12 mouse cellular contexts compared by ENCODE assay signal in genomic region chr8:80811591-80811991, GRCm38 (mm10).
DNase-seq lines count a peak whose midpoint lies in the region; ATAC-seq and TF ChIP-seq lines count a peak whose summit lies in the region.
"Had no signal": no experiment of that assay in that cellular context is flagged by ENCODE, and none has a peak within 500 bp of the region (broad histone marks: within the 10 kb centered on the region; RNA-seq: fewer than 3 reads in every experiment).

No protein-coding gene starts in this region.

- no peak overlapping the region for H3K4me2 ChIP-seq in intestine, embryonic 16.5 days (ENCODE audit: low read depth, low read length)
- H3K4me2 ChIP-seq: hindbrain, embryonic 15.5 days had no signal

- H3K27ac ChIP-seq in liver, adult 2 months (replicated peaks; ENCODE audit: insufficient read depth, low read depth, low read length), result peak overlapping the region; percentile 64; the same call in 1 of the 2 replicates
- peak overlapping the region; percentile 49 for H3K27ac ChIP-seq in intestine, embryonic 16.5 days (ENCODE audit: low read length)
- H3K27ac ChIP-seq in forebrain, embryonic 10.5 days, result no peak overlapping the region
- H3K27ac ChIP-seq: hindbrain, embryonic 15.5 days had no signal

- peaks cover 25% of the 10 kb centered on the region for H3K79me2 ChIP-seq in liver, adult 2 months (ENCODE audit: control insufficient read depth, insufficient read depth, low read length)

- 0 out of 2 replicates have a peak, but pooled peaks have one; percentile 8 for ATAC-seq in intestine, embryonic 16.5 days

- no peak for TF ChIP-seq CTCF in liver, adult 2 months (IDR thresholded peaks at IDR 0.05; ENCODE audit: low read depth, low read length)

- 10% methylated on average over 4 of the region's 4 CpGs for WGBS in liver, adult 2 months
- 37% methylated on average over 4 of the region's 4 CpGs for WGBS in intestine, embryonic 16.5 days
- 87% methylated on average over 4 of the region's 4 CpGs for WGBS in forebrain, embryonic 10.5 days

- H3K4me1 ChIP-seq in liver, adult 2 months (ENCODE audit: control insufficient read depth, insufficient read depth, low read length), result peaks cover 16% of the 10 kb centered on the region
- H3K4me1 ChIP-seq in intestine, embryonic 16.5 days (ENCODE audit: control insufficient read depth, insufficient read depth, low read length), result peaks cover 30% of the 10 kb centered on the region
- H3K4me1 ChIP-seq in forebrain, embryonic 10.5 days, result peaks cover 30% of the 10 kb centered on the region

- no peak overlapping the region for H3K9ac ChIP-seq in liver, adult 2 months (ENCODE audit: low read depth, low read length)
- H3K9ac ChIP-seq in intestine, embryonic 16.5 days (ENCODE audit: low read depth, low read length), result no peak overlapping the region
- H3K9ac ChIP-seq: hindbrain, embryonic 15.5 days had no signal

- H3K27me3 ChIP-seq in liver, adult 2 months (ENCODE audit: control insufficient read depth, insufficient read depth, low read length), result no peaks in the 10 kb centered on the region
- H3K27me3 ChIP-seq in intestine, embryonic 16.5 days (replicated peaks; ENCODE audit: control insufficient read depth, insufficient read depth, low read length), result no peaks in the 10 kb centered on the region
- H3K27me3 ChIP-seq in forebrain, embryonic 10.5 days (ENCODE audit: poor library complexity, severe bottlenecking), result no peaks in the 10 kb centered on the region
- H3K27me3 ChIP-seq: hindbrain, embryonic 15.5 days had no signal

- no peak for TF ChIP-seq POLR2A in liver, adult 2 months (IDR thresholded peaks at IDR 0.05; ENCODE audit: extremely low read depth, insufficient read depth, low read length)

- intact Hi-C loops in gastrocnemius, postnatal 14 days (cut with DNase I; ENCODE audit: low total_unique reads), result no loop called here

- H3K4me3 ChIP-seq in liver, adult 2 months (ENCODE audit: insufficient read depth, low read depth, low read length), result no peak overlapping the region
- H3K4me3 ChIP-seq in intestine, embryonic 16.5 days (ENCODE audit: low read length), result no peak overlapping the region
- H3K4me3 ChIP-seq in forebrain, embryonic 10.5 days, result no peak overlapping the region
- H3K4me3 ChIP-seq: erythroblast, embryonic 14.5 days; hindbrain, embryonic 15.5 days had no signal

- DNase-seq in liver, adult 2 months (ENCODE audit: extremely low read depth, low read depth, low spot score), result peak; percentile 49
- DNase-seq in liver, result no peak
- DNase-seq in gastrocnemius, postnatal 14 days, result peak; percentile 33
- DNase-seq in skeletal muscle tissue, adult 2 months (ENCODE audit: low read depth, low spot score), result peak; percentile 83
- no peak for DNase-seq in cerebellum, adult 8-10 months
- no peak for DNase-seq in ovary, postnatal 14 days (ENCODE audit: low spot score)
- DNase-seq in forebrain, embryonic 10.5 days (ENCODE audit: extremely low spot score, low spot score), result no peak
- DNase-seq: adrenal gland, postnatal 14 days; lung, postnatal 14 days had no signal

- H3K9me3 ChIP-seq in intestine, embryonic 16.5 days (ENCODE audit: control insufficient read depth, low read length), result no peaks in the 10 kb centered on the region
- no peaks in the 10 kb centered on the region for H3K9me3 ChIP-seq in forebrain, embryonic 10.5 days
- H3K9me3 ChIP-seq: hindbrain, embryonic 15.5 days had no signal

- H3K36me3 ChIP-seq in liver, adult 2 months (ENCODE audit: control insufficient read depth, insufficient read depth, low read length), result no peaks in the 10 kb centered on the region
- no peaks in the 10 kb centered on the region for H3K36me3 ChIP-seq in intestine, embryonic 16.5 days (ENCODE audit: control insufficient read depth, insufficient read depth, low read length)
- H3K36me3 ChIP-seq in forebrain, embryonic 10.5 days (replicated peaks), result no peaks in the 10 kb centered on the region
- H3K36me3 ChIP-seq: hindbrain, embryonic 15.5 days had no signal

Comparison
In these comparisons a context has a peak if more than half of its experiments do, and no peak if none do; other contexts are left out.
1. DNase-seq: peak in liver, adult 2 months (single experiment), gastrocnemius, postnatal 14 days (single experiment) and skeletal muscle tissue, adult 2 months (single experiment); none in liver (single experiment), cerebellum, adult 8-10 months (single experiment), ovary, postnatal 14 days (single experiment) and forebrain, embryonic 10.5 days (single experiment).